Mouse (Mus musculus): ENCODE measurements around the gene Neurl4.
A peak's percentile ranks its signal among the peaks of the same experiment; 100 is the strongest.
"Not testable (repeated sequence)": the region's sequence is repeated elsewhere in the genome, so short reads cannot be mapped to it uniquely, and the experiment has no call there.

The Neurl4 gene

GRCm38 (mm10) chr11:69934681-69935080 is 33.8 kb downstream of the Neurl4 start:
- no peak for DNase-seq

GRCm38 (mm10) chr11:69935137-69935879 is 34.4 kb downstream of the Neurl4 start, which contains the start of gene Ybx2:
Gene Ybx2, plus strand, starts transcription at chr11:69935796.
- peak; percentile 94 to 97 for DNase-seq

- DNase-seq: peak; percentile 52 to 75
These were observed 35.3 kb downstream of the Neurl4 start for GRCm38 (mm10) chr11:69936156-69936555.

GRCm38 (mm10) chr11:69936714-69937347 is 36.0 kb downstream of the Neurl4 start:
- DNase-seq: peak; percentile 56 to 82

- DNase-seq: peak; percentile 41 to 80
These were observed 36.5 kb downstream of the Neurl4 start for GRCm38 (mm10) chr11:69937385-69937784.

GRCm38 (mm10) chr11:69937834-69938233 is 37.0 kb downstream of the Neurl4 start:
- peak in 1 of 2 experiments; percentile 72 for DNase-seq

GRCm38 (mm10) chr11:69938401-69938979 is 37.6 kb downstream of the Neurl4 start:
- peak; percentile 49 to 64 for DNase-seq

GRCm38 (mm10) chr11:69939181-69939580 is 38.3 kb downstream of the Neurl4 start:
- no peak for DNase-seq

GRCm38 (mm10) chr11:69939731-69940130 is 38.9 kb downstream of the Neurl4 start:
- DNase-seq: no peak

GRCm38 (mm10) chr11:69940962-69941361 is 40.1 kb downstream of the Neurl4 start:
- DNase-seq: no peak

GRCm38 (mm10) chr11:69945216-69945615 is 44.3 kb downstream of the Neurl4 start:
- no peak for DNase-seq

- DNase-seq: no peak
These were observed 45.4 kb downstream of the Neurl4 start for GRCm38 (mm10) chr11:69945997-69946891.

- peak; percentile 68 to 82 for DNase-seq
These were observed 46.6 kb downstream of the Neurl4 start for GRCm38 (mm10) chr11:69947337-69948065.

- peak; percentile 95 to 96 for DNase-seq
These were observed 47.3 kb downstream of the Neurl4 start, which contains the start of gene Slc2a4 for GRCm38 (mm10) chr11:69948066-69948762. Gene Slc2a4, minus strand, starts transcription at chr11:69948188.

- peak; percentile 91 to 96 for DNase-seq
These were observed 47.9 kb downstream of the Neurl4 start for GRCm38 (mm10) chr11:69948763-69949150.

GRCm38 (mm10) chr11:69950807-69951459 is 50.1 kb downstream of the Neurl4 start:
- DNase-seq: peak; percentile 41 to 42

GRCm38 (mm10) chr11:69952274-69952673 is 51.4 kb downstream of the Neurl4 start:
- no peak for DNase-seq

GRCm38 (mm10) chr11:69953267-69953915 is 52.5 kb downstream of the Neurl4 start:
- peak in 1 of 2 experiments; percentile 16 for DNase-seq

GRCm38 (mm10) chr11:69955618-69956017 is 54.7 kb downstream of the Neurl4 start:
- not testable (repeated sequence) for DNase-seq

- DNase-seq: no peak
These were observed 55.3 kb downstream of the Neurl4 start for GRCm38 (mm10) chr11:69956218-69956617.

All from kidney, postnatal 25 days (tissue).